Mouse (Mus musculus) neural tube, embryonic 10.5 days (tissue): ENCODE measurements around the gene Hoxa10.

Experiments
- DNase-seq: peaks from one replicate; pipeline ENCODE4 v3.0.0-alpha.2; 2017; ENCODE audit warnings: low spot score; ENCODE audit errors: extremely low spot score

Hoxa10 gene

GRCm38 (mm10) chr6:52218643-52219215, 21.9 kb downstream of the Hoxa10 start:
- no peak for DNase-seq

- DNase-seq: no peak
These were observed 22.6 kb downstream of the Hoxa10 start for GRCm38 (mm10) chr6:52217895-52218642.

- DNase-seq: peak; percentile 93
These were observed 23.2 kb downstream of the Hoxa10 start for GRCm38 (mm10) chr6:52217459-52217768.

GRCm38 (mm10) chr6:52216691-52217458, 23.8 kb downstream of the Hoxa10 start:
- no peak for DNase-seq

GRCm38 (mm10) chr6:52215771-52216535, 24.7 kb downstream of the Hoxa10 start:
- DNase-seq: no peak

GRCm38 (mm10) chr6:52215070-52215469, 25.6 kb downstream of the Hoxa10 start:
- DNase-seq: no peak

GRCm38 (mm10) chr6:52214271-52214670, 26.4 kb downstream of the Hoxa10 start:
- no peak for DNase-seq

GRCm38 (mm10) chr6:52213119-52213986, 27.3 kb downstream of the Hoxa10 start, which contains the start of the genes Hoxa3 and Gm28308:
Gene Hoxa3, minus strand, starts transcription at chr6:52213336.
Gene Gm28308, minus strand, starts transcription at chr6:52213339.
- DNase-seq: no peak

- DNase-seq: no peak
These were observed 28.0 kb downstream of the Hoxa10 start for GRCm38 (mm10) chr6:52212556-52213118.

- DNase-seq: no peak
These were observed 28.7 kb downstream of the Hoxa10 start for GRCm38 (mm10) chr6:52211961-52212360.

- peak; percentile 88 for DNase-seq
These were observed 29.3 kb downstream of the Hoxa10 start for GRCm38 (mm10) chr6:52211170-52211935.

- DNase-seq: peak; percentile 62
These were observed 31.0 kb downstream of the Hoxa10 start for GRCm38 (mm10) chr6:52209685-52210046.

- peak; percentile 80 for DNase-seq
These were observed 31.6 kb downstream of the Hoxa10 start for GRCm38 (mm10) chr6:52208868-52209684.

- DNase-seq: no peak
These were observed 32.4 kb downstream of the Hoxa10 start, which contains the start of gene Hoxa6 for GRCm38 (mm10) chr6:52208072-52208867. Gene Hoxa6, minus strand, starts transcription at chr6:52208722.

- DNase-seq: no peak
These were observed 33.0 kb downstream of the Hoxa10 start for GRCm38 (mm10) chr6:52207684-52207976.

GRCm38 (mm10) chr6:52206882-52207683, 33.6 kb downstream of the Hoxa10 start:
- peak; percentile 62 for DNase-seq
